Mouse (Mus musculus) gastrocnemius, adult 2 months (tissue): ENCODE measurements around the gene Synpo2l. TPM values are rescaled to one million over a fixed set of nuclear protein-coding genes. Genes with fewer than 3 reads are reported as not detected.
A peak's percentile ranks its signal among the peaks of the same experiment; 100 is the strongest.

Source experiments
- DNase-seq: peaks from one replicate; pipeline ENCODE4 v3.0.0; 2022
- H3K27ac ChIP-seq: fragments of 200-600 bp; 2 replicates; pipeline ENCODE4 v1.8.1; 2022; ENCODE audit warnings: mild to moderate bottlenecking
- H3K4me3 ChIP-seq: fragments of 200-600 bp; 2 replicates; pipeline ENCODE4 v1.8.1; 2022; ENCODE audit warnings: mild to moderate bottlenecking, moderate library complexity
- CTCF ChIP-seq: fragments of 200-600 bp; IDR thresholded peaks from 2 replicates; pipeline ENCODE4 v1.8.1; 2022; ENCODE audit warnings: antibody characterized with exemption, mild to moderate bottlenecking, moderate library complexity
- intact Hi-C: fragments of 180-260 bp; cut with DNase I; formaldehyde crosslinking; loops from one replicate; pipeline ENCODE4 v1.15.1; 2025
- total RNA-seq, 2 experiments: library from RNA; stranded (reverse); gene quantifications; 2 replicates each; pipeline ENCODE4 v1.2.3; 2021

The Synpo2l gene
- total RNA-seq, 2 experiments from 2014 or later, result 142 to 187 TPM

DNA sequence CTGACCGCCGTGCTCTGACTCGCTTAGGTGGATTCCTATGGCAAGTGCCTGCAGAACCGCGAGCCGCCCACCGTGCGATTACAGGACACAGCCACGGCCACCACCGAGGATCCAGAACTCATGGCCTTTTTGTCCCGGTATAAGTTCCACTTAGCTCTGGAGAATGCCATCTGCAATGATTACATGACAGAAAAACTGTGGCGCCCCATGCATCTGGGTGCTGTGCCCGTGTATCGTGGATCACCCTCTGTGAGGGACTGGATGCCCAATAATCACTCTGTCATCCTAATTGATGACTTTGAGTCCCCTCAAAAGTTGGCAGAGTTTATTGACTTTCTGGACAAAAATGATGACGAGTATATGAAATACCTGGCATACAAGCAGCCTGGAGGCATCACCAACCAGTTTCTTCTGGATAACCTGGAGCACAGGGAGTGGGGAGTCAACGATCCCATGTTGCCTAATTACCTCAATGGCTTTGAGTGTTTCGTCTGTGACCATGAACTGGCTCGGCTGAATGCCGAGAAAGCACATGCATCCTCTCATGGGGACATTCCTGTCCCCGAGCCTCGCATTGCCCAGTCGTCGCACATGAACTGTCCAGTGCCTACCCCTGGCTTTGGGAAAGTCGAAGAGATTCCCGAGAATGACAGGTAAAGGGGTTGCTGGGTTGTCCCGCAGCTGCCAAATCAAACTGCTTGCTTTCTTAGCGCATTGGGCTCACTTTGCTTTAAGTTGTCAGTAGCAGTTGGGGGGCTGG lies 27.8 kb upstream of the Synpo2l start:
- H3K27ac ChIP-seq, result peak overlapping the region; percentile 95

DNA sequence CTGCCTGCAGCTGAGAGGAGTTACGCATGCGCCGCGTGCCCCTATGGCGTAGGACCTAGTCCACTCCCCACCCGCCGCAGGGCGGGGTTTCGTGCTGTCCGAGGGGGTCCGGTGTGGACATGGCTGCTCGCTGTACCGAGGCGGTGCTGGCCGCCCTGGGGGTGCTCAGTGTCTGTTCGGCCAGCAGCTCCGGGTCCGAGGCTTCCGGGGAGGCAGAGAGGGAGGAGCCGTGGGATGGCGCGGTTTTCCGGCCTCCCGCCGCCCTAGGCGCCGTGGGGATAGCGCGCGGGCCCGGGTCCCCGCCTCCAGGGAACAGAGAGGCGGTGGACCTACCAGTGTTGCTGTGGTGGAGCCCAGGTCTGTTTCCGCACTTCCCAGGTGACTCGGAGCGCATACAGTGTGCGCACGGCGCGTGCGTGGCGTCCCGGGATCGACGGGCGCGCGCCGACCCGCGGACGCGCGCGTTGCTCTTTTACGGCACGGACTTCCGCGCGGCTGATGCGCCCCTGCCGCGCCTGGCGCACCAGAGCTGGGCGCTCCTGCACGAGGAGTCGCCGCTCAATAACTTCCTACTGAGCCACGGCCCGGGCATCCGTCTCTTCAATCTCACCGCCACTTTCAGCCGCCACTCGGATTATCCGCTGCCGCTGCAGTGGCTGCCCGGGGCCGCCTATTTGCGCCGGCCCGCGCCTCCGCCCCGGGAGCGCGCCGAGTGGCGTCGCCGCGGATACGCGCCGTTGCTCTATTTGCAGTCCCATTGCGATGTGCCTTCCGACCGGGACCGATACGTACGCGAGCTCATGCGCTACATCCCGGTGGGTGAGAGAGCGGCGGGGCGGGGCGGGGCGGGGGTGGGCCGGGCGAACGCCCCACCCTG lies 27.0 kb upstream of the Synpo2l start, which contains the start of gene Fut11:
TSS of gene Fut11 (plus strand) at position 85 of the 877 bp plus-strand sequence.
- Histone ChIP-seq H3K4me3 (peak within 1 kb of the TSS; percentile 89), H3K27ac (peak within 1 kb of the TSS; percentile 95)
- intact Hi-C loops, result no loop called here
- no peak for TF ChIP-seq CTCF
- DNase-seq, result peak; percentile 91

More for the DNA sequence above, 27.8 kb upstream of the Synpo2l start:
- intact Hi-C loops, result loop anchor here (2.0 kb wide), 1 partner anchor 21 kb away; the partner anchor contains the start of gene Sec24c
- no peak for DNase-seq
- peak overlapping the region; percentile 89 for H3K4me3 ChIP-seq
- TF ChIP-seq CTCF, result no peak

- Histone ChIP-seq H3K27ac (peak overlapping the region; percentile 95), H3K4me3 (peak overlapping the region; percentile 89)
- DNase-seq, result no peak
- intact Hi-C loops, result no loop called here
- no peak for TF ChIP-seq CTCF
These were observed 26.2 kb upstream of the Synpo2l start for GRCm38 (mm10) chr14:20694185-20694883.

GRCm38 (mm10) chr14:20693589-20694101 lies 25.5 kb upstream of the Synpo2l start:
- DNase-seq, result no peak
- H3K4me3 ChIP-seq, result no peak overlapping the region
- intact Hi-C loops, result no loop called here
- TF ChIP-seq CTCF, result no peak
- H3K27ac ChIP-seq, result peak overlapping the region; percentile 95; the same call in 1 of the 2 replicates

- intact Hi-C loops, result no loop called here
- Histone ChIP-seq H3K4me3 (no peak overlapping the region), H3K27ac (no peak overlapping the region)
- no peak for DNase-seq
- no peak for TF ChIP-seq CTCF
These were observed 23.6 kb upstream of the Synpo2l start for GRCm38 (mm10) chr14:20691772-20692171.

DNA sequence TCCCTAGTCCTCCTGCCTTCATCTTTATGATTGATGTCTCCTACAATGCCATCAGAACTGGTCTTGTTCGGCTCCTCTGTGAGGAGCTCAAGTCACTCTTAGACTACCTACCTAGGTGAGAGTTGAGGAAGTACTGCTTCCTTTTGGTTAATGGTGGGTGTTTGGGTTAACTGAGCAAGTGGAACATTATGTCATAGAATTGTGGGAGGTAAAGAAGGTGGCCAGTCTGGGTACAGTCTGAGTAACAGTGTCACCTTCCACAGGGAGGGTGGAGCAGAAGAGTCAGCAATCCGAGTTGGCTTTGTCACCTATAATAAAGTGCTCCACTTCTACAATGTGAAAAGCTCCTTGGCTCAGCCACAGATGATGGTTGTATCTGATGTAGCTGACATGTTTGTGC lies 20.9 kb upstream of the Synpo2l start:
- TF ChIP-seq CTCF, result no peak
- DNase-seq, result no peak
- Histone ChIP-seq H3K27ac (no peak overlapping the region), H3K4me3 (no peak overlapping the region)
- intact Hi-C loops, result no loop called here

GRCm38 (mm10) chr14:20686576-20686975 lies 18.4 kb upstream of the Synpo2l start:
- Histone ChIP-seq H3K4me3 (no peak overlapping the region), H3K27ac (no peak overlapping the region)
- no peak for DNase-seq
- no peak for TF ChIP-seq CTCF
- intact Hi-C loops, result no loop called here

DNA sequence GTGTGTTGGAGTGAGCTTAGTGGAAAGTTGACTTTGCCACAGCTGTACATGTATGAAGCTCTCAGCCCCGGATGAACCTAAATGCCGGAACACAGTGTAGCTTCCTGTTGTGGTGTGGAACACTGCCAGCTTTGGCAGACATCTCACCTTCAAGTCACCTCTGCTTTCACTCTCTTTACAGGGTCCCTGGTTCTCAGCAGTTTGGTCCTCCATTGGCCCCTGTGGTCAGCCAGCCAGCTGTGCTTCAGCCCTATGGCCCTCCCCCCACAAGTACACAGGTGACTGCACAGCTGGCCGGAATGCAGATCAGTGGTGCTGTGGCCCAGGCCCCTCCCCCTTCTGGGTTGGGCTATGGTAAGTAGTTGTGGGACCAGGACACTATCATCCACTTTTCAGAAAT lies 14.3 kb upstream of the Synpo2l start:
- DNase-seq, result peak; percentile 31
- Histone ChIP-seq H3K4me3 (no peak overlapping the region), H3K27ac (peak overlapping the region; percentile 63)
- intact Hi-C loops, result no loop called here
- TF ChIP-seq CTCF, result no peak

DNA sequence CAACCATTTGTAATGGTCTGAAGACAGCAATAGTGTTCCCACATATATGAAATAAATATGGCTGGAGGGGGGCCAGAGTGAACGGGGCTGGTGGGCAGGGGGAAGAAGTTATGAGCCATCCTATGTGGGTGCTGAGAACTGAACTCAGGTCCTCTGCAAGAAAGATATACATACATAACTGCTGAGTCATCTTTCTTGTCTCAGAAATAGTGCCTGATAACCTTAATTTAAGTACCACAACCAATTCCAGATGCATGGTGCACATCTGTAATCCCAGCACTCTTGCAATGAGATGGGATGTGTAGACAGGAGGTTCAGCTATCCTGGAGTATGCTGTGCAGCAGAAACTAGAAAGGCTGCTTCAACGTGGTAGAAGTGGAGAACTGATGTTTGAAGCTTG lies 13.6 kb upstream of the Synpo2l start:
- Histone ChIP-seq H3K27ac (peak overlapping the region; percentile 63; the same call in 1 of the 2 replicates), H3K4me3 (no peak overlapping the region)
- DNase-seq, result no peak
- intact Hi-C loops, result no loop called here
- TF ChIP-seq CTCF, result no peak

DNA sequence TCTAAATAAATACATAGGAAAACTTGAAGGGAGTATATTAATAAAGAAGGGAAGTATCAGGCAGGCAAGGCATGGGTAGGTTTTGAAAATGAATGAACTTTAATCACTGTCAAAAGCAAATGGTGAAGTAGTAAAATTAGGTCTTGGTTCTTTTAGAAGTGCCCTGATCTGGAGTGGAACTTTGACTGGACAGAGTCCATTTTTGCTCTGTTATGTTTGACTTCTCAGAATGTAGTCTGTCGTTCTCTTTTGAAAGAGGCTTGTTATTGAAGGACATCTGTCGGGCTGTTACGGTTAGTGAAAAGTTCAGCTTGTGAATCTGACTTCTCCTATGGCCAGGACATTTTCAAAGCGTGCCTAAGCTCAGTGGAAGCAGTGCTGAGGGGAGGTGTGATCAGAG lies 9.8 kb upstream of the Synpo2l start:
- intact Hi-C loops, result no loop called here
- no peak for TF ChIP-seq CTCF
- H3K27ac ChIP-seq, result no peak overlapping the region
- no peak overlapping the region for H3K4me3 ChIP-seq
- DNase-seq, result no peak

DNA sequence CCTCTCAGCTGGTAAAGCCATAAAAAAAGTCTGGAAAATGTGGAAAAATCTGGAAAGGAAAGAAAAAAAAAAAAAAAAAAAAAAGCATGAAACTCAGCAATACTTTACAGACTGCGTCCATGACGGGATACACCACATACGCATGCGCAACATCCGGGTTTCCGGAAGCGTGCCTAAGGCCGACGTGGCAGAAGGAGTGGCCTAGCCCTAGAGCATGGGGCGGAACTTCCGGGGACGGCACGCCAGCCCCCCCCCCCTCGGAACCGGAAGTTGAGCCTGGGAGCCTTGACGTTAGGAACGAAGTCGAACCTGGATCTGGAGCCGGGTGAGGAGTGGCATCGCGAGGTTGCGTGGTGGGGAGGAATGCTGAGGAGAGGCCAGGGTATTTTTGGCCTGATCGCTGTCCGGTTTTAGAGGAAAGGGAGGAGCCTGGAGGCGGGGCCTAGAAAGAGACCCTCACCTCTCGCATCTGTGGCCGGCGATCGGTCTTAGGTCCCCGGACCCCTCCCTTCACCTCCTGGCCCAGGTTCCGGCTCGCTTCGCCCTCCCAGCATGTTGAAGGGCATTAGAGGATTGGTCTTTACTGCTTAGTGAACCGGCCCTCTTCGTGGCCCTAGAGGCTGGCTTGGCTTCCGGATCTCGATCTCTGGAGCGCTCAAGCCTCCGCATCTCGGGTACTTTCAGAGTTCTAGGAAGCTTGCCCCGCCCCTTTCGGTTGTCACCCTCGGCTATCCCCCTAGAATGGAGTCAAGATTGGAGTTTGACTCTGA lies 6.1 kb upstream of the Synpo2l start, which contains the start of gene Sec24c:
TSS of gene Sec24c (plus strand) at position 245 of the 770 bp plus-strand sequence.
- TF ChIP-seq CTCF, result 0 out of 2 replicates have a peak, but pooled peaks have one; percentile 1
- intact Hi-C loops, result loop anchor here (2.0 kb wide), 1 partner anchor 23 kb away; no protein-coding TSS in a partner anchor
- peak within 1 kb of the TSS; percentile 85 for H3K4me3 ChIP-seq
- peak within 1 kb of the TSS; percentile 98 for H3K27ac ChIP-seq
- peak; percentile 99 for DNase-seq
